Mouse (Mus musculus) embryonic facial prominence, embryonic 11.5 days (tissue): ENCODE data around the gene Gpc2. TPM values are rescaled to one million over a fixed set of nuclear protein-coding genes. Genes with fewer than 3 reads are reported as not detected.
A peak's percentile ranks its signal among the peaks of the same experiment; 100 is the strongest.

Experiments used
- ATAC-seq: fragments of 200-750 bp; cut with Nextera tagmentation; replicated peaks from 2 replicates; pipeline ENCODE4 v1.8.0; 2017; ENCODE audit warnings: low read depth; ENCODE audit not compliant: insufficient number of reproducible peaks, low FRiP score, low TSS enrichment
- DNase-seq: peaks from one replicate; pipeline ENCODE4 v3.0.0-alpha.2; 2015; ENCODE audit warnings: low spot score
- H3K27ac ChIP-seq: fragments of 300-500 bp; sonication (generic); replicated peaks from 2 replicates; pipeline ENCODE4 v1.5.1; 2014; ENCODE audit warnings: mild to moderate bottlenecking, low read depth, low read length, control low read depth
- H3K27me3 ChIP-seq: fragments of 300-500 bp; sonication (generic); 2 replicates; pipeline ENCODE4 v1.6.1; 2014; ENCODE audit warnings: mild to moderate bottlenecking, low read length, moderate library complexity, mixed read lengths; ENCODE audit not compliant: control insufficient read depth, insufficient read depth
- H3K36me3 ChIP-seq: fragments of 300-500 bp; sonication (generic); replicated peaks from 2 replicates; pipeline ENCODE4 v1.6.1; 2014; ENCODE audit warnings: low read depth, mild to moderate bottlenecking, low read length, moderate library complexity, mixed read lengths; ENCODE audit not compliant: control insufficient read depth, insufficient read depth
- H3K4me1 ChIP-seq: fragments of 300-500 bp; sonication (generic); 2 replicates; pipeline ENCODE4 v1.6.1; 2014; ENCODE audit warnings: low read length, mixed read lengths; ENCODE audit not compliant: control insufficient read depth, insufficient read depth
- H3K4me2 ChIP-seq: fragments of 300-500 bp; sonication (generic); 2 replicates; pipeline ENCODE4 v1.6.1; 2014; ENCODE audit warnings: low read depth, mild to moderate bottlenecking, control low read depth, low read length, moderate library complexity
- H3K4me3 ChIP-seq: fragments of 300-500 bp; sonication (generic); 2 replicates; pipeline ENCODE4 v1.5.1; 2014; ENCODE audit warnings: low read depth, low read length, control low read depth
- H3K9ac ChIP-seq: fragments of 300-500 bp; sonication (generic); replicated peaks from 2 replicates; pipeline ENCODE4 v1.6.1; 2014; ENCODE audit warnings: mild to moderate bottlenecking, control low read depth, low read length
- H3K9me3 ChIP-seq: fragments of 300-500 bp; sonication (generic); replicated peaks from 2 replicates; pipeline ENCODE4 v1.6.1; 2016; ENCODE audit warnings: mild to moderate bottlenecking, low read length, inconsistent platforms, mixed read lengths; ENCODE audit not compliant: control insufficient read depth
- WGBS: fragments of 180-500 bp; shearing (Covaris S2); extraction: QIAGEN DNeasy Blood & Tissue Kit; methylation state at CpG from one replicate; pipeline ENCODE4 v1.1.7; 2014; 5-methylcytosine and 5-hydroxymethylcytosine counted together
- polyA plus RNA-seq: library from polyadenylated mRNA; unstranded; fragments of >200 nt; fragmentation: Nextera tagmentation; extraction: Ambion mirVana; gene quantifications from 2 replicates; pipeline ENCODE4 v1.2.1, GENCODE M21; 2014

Gpc2 gene
- polyA plus RNA-seq, 1 experiment from 2014 or later = 11.9 TPM

- peaks cover 13% of the 10 kb centered on the region for H3K4me1 ChIP-seq
- no peak overlapping the region for H3K4me2 ChIP-seq
- no peak overlapping the region for H3K9ac ChIP-seq
- ATAC-seq = no peak
- H3K36me3 ChIP-seq = peaks cover 2% of the 10 kb centered on the region; the same call in 1 of the 2 replicates
- no peak overlapping the region; the same call in 1 of the 2 replicates for H3K4me3 ChIP-seq
- DNase-seq = no peak
- H3K27ac ChIP-seq = no peak overlapping the region
- H3K27me3 ChIP-seq = no peaks in the 10 kb centered on the region
- H3K9me3 ChIP-seq = no peaks in the 10 kb centered on the region; the same call in 1 of the 2 replicates
- WGBS = 87% methylated on average over 15 of the region's 15 CpGs
Measured at GRCm38 (mm10) chr5:138280829-138281228, 1.0 kb upstream of the Gpc2 start.

- WGBS = 26% methylated on average over 25 of the region's 26 CpGs
- peak overlapping the region; percentile 9; the same call in 1 of the 2 replicates for H3K4me3 ChIP-seq
- H3K9me3 ChIP-seq = no peaks in the 10 kb centered on the region; the same call in 1 of the 2 replicates
- no peak overlapping the region for H3K27ac ChIP-seq
- H3K4me1 ChIP-seq = peaks cover 15% of the 10 kb centered on the region
- no peaks in the 10 kb centered on the region for H3K27me3 ChIP-seq
- no peak overlapping the region for H3K9ac ChIP-seq
- no peak for ATAC-seq
- no peak for DNase-seq
- H3K36me3 ChIP-seq = peaks cover 2% of the 10 kb centered on the region; the same call in 1 of the 2 replicates
- H3K4me2 ChIP-seq = peak overlapping the region; percentile 27; the same call in 1 of the 2 replicates
Measured at GRCm38 (mm10) chr5:138280425-138280768, 592 bp upstream of the Gpc2 start.

- Histone ChIP-seq H3K36me3 (peaks cover 2% of the 10 kb centered on the region; the same call in 1 of the 2 replicates), H3K4me2 (peak overlapping the region; percentile 67; the same call in 1 of the 2 replicates), H3K4me1 (peaks cover 20% of the 10 kb centered on the region), H3K9ac (peak overlapping the region; percentile 68; the same call in 1 of the 2 replicates), H3K27me3 (no peaks in the 10 kb centered on the region), H3K9me3 (no peaks in the 10 kb centered on the region; the same call in 1 of the 2 replicates), H3K27ac (no peak overlapping the region), H3K4me3 (no peak overlapping the region)
- 89% methylated on average over 7 of the region's 7 CpGs for WGBS
- ATAC-seq (no peak), DNase-seq (no peak)
Measured at GRCm38 (mm10) chr5:138277994-138278393, 1.8 kb downstream of the Gpc2 start.

- H3K9ac ChIP-seq = peak overlapping the region; percentile 32
- no peak overlapping the region for H3K27ac ChIP-seq
- peak overlapping the region; percentile 15 for H3K4me3 ChIP-seq
- DNase-seq (peak; percentile 38), ATAC-seq (no peak)
- peaks cover 2% of the 10 kb centered on the region; the same call in 1 of the 2 replicates for H3K36me3 ChIP-seq
- no peaks in the 10 kb centered on the region; the same call in 1 of the 2 replicates for H3K9me3 ChIP-seq
- H3K4me1 ChIP-seq = peaks cover 22% of the 10 kb centered on the region
- no peaks in the 10 kb centered on the region for H3K27me3 ChIP-seq
- WGBS = 18% methylated on average over 41 of the region's 41 CpGs
- peak overlapping the region; percentile 49 for H3K4me2 ChIP-seq
Measured at GRCm38 (mm10) chr5:138275216-138276050, 4.4 kb downstream of the Gpc2 start.

- peaks cover 2% of the 10 kb centered on the region; the same call in 1 of the 2 replicates for H3K36me3 ChIP-seq
- no peak for DNase-seq
- no peak overlapping the region for H3K4me2 ChIP-seq
- H3K27ac ChIP-seq = no peak overlapping the region
- ATAC-seq = no peak
- H3K27me3 ChIP-seq = no peaks in the 10 kb centered on the region
- 67% methylated on average over 8 of the region's 8 CpGs for WGBS
- H3K9ac ChIP-seq = no peak overlapping the region
- H3K4me1 ChIP-seq = peaks cover 22% of the 10 kb centered on the region
- H3K4me3 ChIP-seq = no peak overlapping the region
- no peaks in the 10 kb centered on the region for H3K9me3 ChIP-seq
Measured at GRCm38 (mm10) chr5:138274186-138274585, 5.6 kb downstream of the Gpc2 start.

GRCm38 (mm10) chr5:138272409-138272923 lies 7.3 kb downstream of the Gpc2 start, which contains the start of gene Gal3st4:
Gal3st4 (minus strand) TSS chr5:138272840.
- H3K27ac ChIP-seq = peak within 1 kb of the TSS; percentile 54
- DNase-seq (peak; percentile 69), ATAC-seq (peak; percentile 40; the same call in 1 of the 2 replicates)
- H3K4me1 ChIP-seq = peaks cover 19% of the 10 kb centered on the region
- H3K9ac ChIP-seq = peak within 1 kb of the TSS; percentile 49
- peak within 1 kb of the TSS; percentile 28 for H3K4me2 ChIP-seq
- no peaks in the 10 kb centered on the region; the same call in 1 of the 2 replicates for H3K36me3 ChIP-seq
- no peaks in the 10 kb centered on the region for H3K9me3 ChIP-seq
- WGBS = under 1% methylated on average over 12 of the region's 12 CpGs
- no peaks in the 10 kb centered on the region for H3K27me3 ChIP-seq
- 0 out of 2 replicates have a peak within 1 kb of the TSS, but pooled peaks have one; percentile 14 for H3K4me3 ChIP-seq

- DNase-seq (no peak), ATAC-seq (no peak)
- Histone ChIP-seq H3K36me3 (no peaks in the 10 kb centered on the region; the same call in 1 of the 2 replicates), H3K4me2 (no peak overlapping the region), H3K9ac (no peak overlapping the region), H3K27me3 (no peaks in the 10 kb centered on the region), H3K27ac (no peak overlapping the region), H3K4me1 (peaks cover 13% of the 10 kb centered on the region), H3K4me3 (no peak overlapping the region), H3K9me3 (no peaks in the 10 kb centered on the region)
- WGBS = 43% methylated on average over 3 of the region's 3 CpGs
Measured at GRCm38 (mm10) chr5:138271232-138271631, 8.6 kb downstream of the Gpc2 start.
